Mouse (Mus musculus): Measurements from ENCODE around the gene Evx2.

Evx2 gene

GRCm38 (mm10) chr2:74680561-74681398, 21.4 kb upstream of the Evx2 start:
- DNase-seq: no peak

- no peak for DNase-seq
These were observed 20.6 kb upstream of the Evx2 start for GRCm38 (mm10) chr2:74679980-74680379.

GRCm38 (mm10) chr2:74679596-74679971, 20.2 kb upstream of the Evx2 start:
- no peak for DNase-seq

GRCm38 (mm10) chr2:74678891-74679595, 19.7 kb upstream of the Evx2 start, which contains the start of gene Hoxd11:
Gene Hoxd11, plus strand, starts transcription at chr2:74679557.
- DNase-seq: no peak

GRCm38 (mm10) chr2:74677106-74677505, 17.7 kb upstream of the Evx2 start:
- no peak for DNase-seq

GRCm38 (mm10) chr2:74676376-74677052, 17.2 kb upstream of the Evx2 start:
- no peak for DNase-seq

GRCm38 (mm10) chr2:74675666-74676282, 16.4 kb upstream of the Evx2 start:
- no peak for DNase-seq

GRCm38 (mm10) chr2:74674881-74675665, 15.7 kb upstream of the Evx2 start, which contains the start of gene Hoxd12:
Gene Hoxd12, plus strand, starts transcription at chr2:74675013.
- no peak for DNase-seq

GRCm38 (mm10) chr2:74673835-74674425, 14.6 kb upstream of the Evx2 start:
- DNase-seq: no peak

GRCm38 (mm10) chr2:74672481-74673362, 13.4 kb upstream of the Evx2 start:
- peak; percentile 78 for DNase-seq

- DNase-seq: no peak
These were observed 12.5 kb upstream of the Evx2 start for GRCm38 (mm10) chr2:74671847-74672246.

- DNase-seq: no peak
These were observed 11.4 kb upstream of the Evx2 start for GRCm38 (mm10) chr2:74670632-74671188.

GRCm38 (mm10) chr2:74669650-74670235, 10.4 kb upstream of the Evx2 start:
- no peak for DNase-seq

GRCm38 (mm10) chr2:74669230-74669578, 9.8 kb upstream of the Evx2 start:
- DNase-seq: no peak

GRCm38 (mm10) chr2:74668370-74669229, 9.2 kb upstream of the Evx2 start:
- no peak for DNase-seq

- DNase-seq: no peak
These were observed 8.5 kb upstream of the Evx2 start, which contains the start of gene Hoxd13 for GRCm38 (mm10) chr2:74667842-74668357. Gene Hoxd13, plus strand, starts transcription at chr2:74668310.

- DNase-seq: no peak
These were observed 8.0 kb upstream of the Evx2 start for GRCm38 (mm10) chr2:74667191-74667841.

- DNase-seq: no peak
These were observed 7.1 kb upstream of the Evx2 start for GRCm38 (mm10) chr2:74666411-74666810.

All from thymus, postnatal 4 days (tissue).